Mouse (Mus musculus): ENCODE results near the gene Dtnb. TPM values are rescaled to one million over a fixed set of nuclear protein-coding genes. Genes with fewer than 3 reads are reported as not detected.

Gene Dtnb
- polyA plus RNA-seq, 1 experiment, result 53.8 TPM

DNA sequence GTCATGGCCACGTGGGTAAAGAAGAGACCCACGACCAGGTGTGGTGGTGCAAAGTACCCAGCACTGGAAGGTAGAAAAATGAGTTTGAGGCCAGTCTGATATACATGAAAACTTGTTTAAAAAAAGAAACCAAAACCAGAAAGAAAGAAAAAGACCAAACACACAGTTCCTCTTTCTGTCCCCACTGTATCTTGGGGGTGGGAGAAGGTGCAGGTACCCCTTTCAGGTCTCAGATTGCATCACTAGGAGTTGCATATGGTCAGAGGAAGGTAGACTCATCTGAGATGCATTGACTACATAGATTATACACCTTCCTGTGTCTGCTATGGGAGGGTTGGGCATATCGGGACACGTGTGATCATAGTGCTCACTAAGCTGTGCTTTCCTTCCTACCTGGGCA is 85.1 kb downstream of the Dtnb start:
- H3K4me3 ChIP-seq (replicated peaks), result no peak overlapping the region
- no peaks in the 10 kb centered on the region for H3K27me3 ChIP-seq (replicated peaks)
- no peaks in the 10 kb centered on the region for H3K36me3 ChIP-seq (replicated peaks; ENCODE audit: low read length)
- no peaks in the 10 kb centered on the region for H3K9me3 ChIP-seq
- H3K4me1 ChIP-seq, result peaks cover 21% of the 10 kb centered on the region
- TF ChIP-seq GATA1 (IDR thresholded peaks at IDR 0.05; ENCODE audit: borderline replicate concordance, low read length) (no peak), FLI1 (IDR thresholded peaks at IDR 0.05; ENCODE audit: low read length) (no peak)

DNA sequence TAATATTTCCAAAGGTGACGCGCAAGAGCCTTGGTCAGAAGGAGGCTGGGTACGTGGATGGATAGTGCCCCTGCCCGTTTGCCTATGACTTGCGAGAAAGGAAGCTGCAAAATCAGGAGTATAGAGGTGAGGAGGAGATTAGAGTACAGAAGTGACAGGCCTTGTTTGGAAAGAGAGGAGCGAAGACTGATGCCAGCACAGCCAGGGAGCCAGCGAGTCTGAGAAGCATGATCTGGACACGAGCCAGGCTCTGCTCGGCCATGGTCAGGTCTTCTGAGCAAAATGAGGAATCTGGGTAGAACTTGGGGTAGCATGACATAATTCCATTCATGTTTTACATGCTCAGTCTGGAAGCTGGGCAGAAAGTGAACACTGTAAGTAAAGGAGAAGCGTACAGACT is 85.6 kb downstream of the Dtnb start:
- Histone ChIP-seq H3K9me3 (no peaks in the 10 kb centered on the region), H3K36me3 (replicated peaks; ENCODE audit: low read length) (no peaks in the 10 kb centered on the region), H3K4me1 (peaks cover 27% of the 10 kb centered on the region), H3K27me3 (replicated peaks) (no peaks in the 10 kb centered on the region), H3K4me3 (replicated peaks) (no peak overlapping the region)
- TF ChIP-seq FLI1 (IDR thresholded peaks at IDR 0.05; ENCODE audit: low read length) (no peak), GATA1 (IDR thresholded peaks at IDR 0.05; ENCODE audit: borderline replicate concordance, low read length) (no peak)

DNA sequence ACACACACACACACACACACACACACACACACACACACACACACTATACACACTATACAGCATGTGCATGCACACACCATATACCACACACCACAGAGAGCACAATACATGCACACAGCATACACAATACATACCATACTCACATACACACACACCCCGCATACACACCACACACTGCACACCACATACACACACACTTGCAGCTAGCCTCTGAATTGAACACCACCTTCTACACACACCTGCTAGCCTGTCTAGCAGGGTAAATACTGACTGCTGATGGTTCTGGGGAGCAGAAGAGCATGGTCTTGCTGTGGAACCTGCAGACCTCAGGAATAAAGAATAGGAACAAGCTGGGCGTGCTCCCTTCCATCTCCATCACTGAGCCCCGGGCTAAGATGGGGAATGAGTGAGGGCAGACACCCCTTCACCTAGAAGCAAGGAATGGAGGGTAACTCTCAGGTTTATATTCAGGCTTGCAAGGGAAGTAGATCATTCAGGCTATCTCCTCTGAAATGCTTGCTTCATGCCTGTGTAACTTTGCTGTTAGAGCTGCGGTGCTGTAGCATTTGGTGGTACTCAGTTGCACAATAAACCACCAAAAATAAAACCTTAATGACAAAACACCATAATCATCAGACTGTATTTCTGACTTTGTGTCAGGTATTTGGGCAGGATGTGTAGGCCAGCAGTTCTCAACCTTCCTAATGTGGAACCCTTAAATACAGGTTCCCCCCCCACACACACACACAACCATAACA is 87.6 kb downstream of the Dtnb start:
- Histone ChIP-seq H3K9me3 (no peaks in the 10 kb centered on the region), H3K27me3 (replicated peaks) (no peaks in the 10 kb centered on the region), H3K36me3 (replicated peaks; ENCODE audit: low read length) (peaks cover 2% of the 10 kb centered on the region), H3K4me3 (replicated peaks) (peak overlapping the region; percentile 20), H3K4me1 (peaks cover 29% of the 10 kb centered on the region)
- no peak for TF ChIP-seq FLI1 (IDR thresholded peaks at IDR 0.05; ENCODE audit: low read length)
- no peak for TF ChIP-seq GATA1 (IDR thresholded peaks at IDR 0.05; ENCODE audit: borderline replicate concordance, low read length)

DNA sequence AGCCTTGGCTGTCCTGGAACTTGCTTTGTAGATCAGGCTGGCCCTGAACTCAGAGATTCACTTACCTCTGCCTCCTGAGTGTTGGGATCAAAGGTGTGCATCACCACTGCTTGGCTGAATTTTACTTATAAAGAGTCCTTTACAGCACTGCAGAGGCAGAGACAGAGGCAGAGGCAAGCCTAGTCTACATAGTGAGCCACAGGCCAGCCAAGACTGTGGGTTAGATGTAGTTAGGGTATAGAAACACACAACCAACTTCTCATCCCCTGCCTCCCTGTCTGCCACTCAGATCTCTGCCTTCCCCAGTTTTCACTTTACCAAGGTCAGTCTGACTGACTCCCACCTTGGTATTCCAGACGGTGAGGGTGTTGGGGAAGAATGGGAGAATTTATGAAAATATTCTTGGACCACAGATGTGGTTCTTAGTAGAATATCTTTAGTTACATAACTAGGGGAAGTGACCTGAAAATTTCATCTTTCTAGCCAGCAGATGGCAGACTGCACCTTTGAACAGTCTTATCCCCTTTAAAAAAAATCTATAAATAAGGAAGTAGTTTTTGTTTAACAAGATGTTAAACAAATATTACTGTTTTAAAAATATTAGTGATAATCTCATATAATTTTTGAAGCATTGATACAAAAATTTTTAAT is 88.9 kb downstream of the Dtnb start:
- Histone ChIP-seq H3K27me3 (replicated peaks) (no peaks in the 10 kb centered on the region), H3K36me3 (replicated peaks; ENCODE audit: low read length) (peaks cover 2% of the 10 kb centered on the region), H3K4me3 (replicated peaks) (no peak overlapping the region), H3K4me1 (peaks cover 26% of the 10 kb centered on the region), H3K9me3 (no peaks in the 10 kb centered on the region)
- TF ChIP-seq GATA1 (IDR thresholded peaks at IDR 0.05; ENCODE audit: borderline replicate concordance, low read length), result no peak
- TF ChIP-seq FLI1 (IDR thresholded peaks at IDR 0.05; ENCODE audit: low read length), result no peak

DNA sequence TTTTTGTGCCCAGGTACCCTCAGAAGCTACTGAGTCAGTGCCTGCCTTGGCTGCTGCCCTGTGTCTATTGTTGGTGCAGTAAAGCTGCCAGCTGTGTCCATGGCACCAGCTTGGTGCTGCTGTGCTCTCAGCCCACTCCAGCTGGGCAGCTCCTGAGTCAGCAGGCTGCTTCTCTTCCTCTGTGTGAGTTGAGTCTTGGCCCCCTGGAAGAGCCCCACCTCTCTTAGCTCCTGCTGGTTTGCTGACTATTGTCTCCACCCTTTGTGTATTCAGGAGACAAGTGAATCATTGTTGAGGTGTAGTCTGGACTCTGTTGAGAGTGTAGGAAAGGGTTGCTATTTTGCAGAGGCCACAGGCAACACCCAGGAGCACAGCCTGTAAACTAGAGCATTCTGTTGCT is 90.5 kb downstream of the Dtnb start:
- no peaks in the 10 kb centered on the region for H3K9me3 ChIP-seq

DNA sequence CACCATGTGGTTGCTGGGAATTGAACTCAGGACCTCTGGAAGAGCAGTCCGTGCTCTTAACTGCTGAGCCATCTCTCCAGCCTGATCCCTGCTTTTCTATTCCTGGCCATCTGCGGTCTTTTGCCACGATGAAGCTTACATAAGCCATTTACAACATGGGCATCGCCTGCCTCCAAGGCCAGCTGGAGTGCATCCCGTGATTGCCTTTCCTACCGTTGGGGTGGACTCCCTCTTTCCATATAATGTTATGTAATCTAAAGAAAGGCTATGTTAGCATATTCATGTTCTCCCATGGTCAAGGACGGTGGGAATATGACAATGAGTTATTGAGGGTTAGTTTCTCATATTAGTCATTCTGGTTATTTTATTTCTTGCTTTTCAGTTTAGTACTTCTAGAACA is 91.2 kb downstream of the Dtnb start:
- H3K4me1 ChIP-seq, result peaks cover 18% of the 10 kb centered on the region
- H3K4me3 ChIP-seq (replicated peaks), result no peak overlapping the region

More for the DNA sequence above, 90.5 kb downstream of the Dtnb start:
- Histone ChIP-seq H3K27me3 (replicated peaks) (no peaks in the 10 kb centered on the region), H3K4me1 (peaks cover 18% of the 10 kb centered on the region), H3K4me3 (replicated peaks) (no peak overlapping the region), H3K36me3 (replicated peaks; ENCODE audit: low read length) (peaks cover 2% of the 10 kb centered on the region)
- TF ChIP-seq FLI1 (IDR thresholded peaks at IDR 0.05; ENCODE audit: low read length) (no peak), GATA1 (IDR thresholded peaks at IDR 0.05; ENCODE audit: borderline replicate concordance, low read length) (no peak)

DNA sequence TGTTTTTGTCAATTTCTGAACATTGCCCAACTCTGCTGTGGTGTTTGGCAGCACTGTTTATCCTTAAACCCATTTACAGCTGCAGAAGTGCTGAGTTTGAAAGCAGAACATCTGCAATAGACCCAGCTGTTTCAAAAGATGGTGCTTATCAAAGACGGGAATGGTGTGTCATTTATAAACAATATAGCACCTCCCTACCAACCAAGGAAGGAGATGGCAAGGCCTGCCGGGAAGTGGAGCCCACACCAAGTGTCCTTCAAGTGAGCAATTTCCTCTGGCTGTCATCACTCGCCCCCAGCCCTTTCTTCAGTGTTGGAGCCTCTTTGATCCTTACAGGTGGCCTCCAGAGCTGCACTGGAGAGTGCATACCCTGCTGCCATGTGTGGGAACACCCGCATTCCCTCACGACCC is 97.8 kb downstream of the Dtnb start:
- TF ChIP-seq GATA1 (IDR thresholded peaks at IDR 0.05; ENCODE audit: borderline replicate concordance, low read length), result no peak
- TF ChIP-seq FLI1 (IDR thresholded peaks at IDR 0.05; ENCODE audit: low read length), result no peak
- Histone ChIP-seq H3K4me3 (replicated peaks) (no peak overlapping the region), H3K4me1 (peaks cover 40% of the 10 kb centered on the region), H3K27me3 (replicated peaks) (no peaks in the 10 kb centered on the region), H3K36me3 (replicated peaks; ENCODE audit: low read length) (peaks cover 8% of the 10 kb centered on the region), H3K9me3 (peaks cover 6% of the 10 kb centered on the region; the same call in 1 of the 2 replicates)

More for the DNA sequence above, 91.2 kb downstream of the Dtnb start:
- TF ChIP-seq FLI1 (IDR thresholded peaks at IDR 0.05; ENCODE audit: low read length), result no peak
- H3K36me3 ChIP-seq (replicated peaks; ENCODE audit: low read length), result peaks cover 2% of the 10 kb centered on the region
- H3K9me3 ChIP-seq, result no peaks in the 10 kb centered on the region
- H3K27me3 ChIP-seq (replicated peaks), result no peaks in the 10 kb centered on the region

DNA sequence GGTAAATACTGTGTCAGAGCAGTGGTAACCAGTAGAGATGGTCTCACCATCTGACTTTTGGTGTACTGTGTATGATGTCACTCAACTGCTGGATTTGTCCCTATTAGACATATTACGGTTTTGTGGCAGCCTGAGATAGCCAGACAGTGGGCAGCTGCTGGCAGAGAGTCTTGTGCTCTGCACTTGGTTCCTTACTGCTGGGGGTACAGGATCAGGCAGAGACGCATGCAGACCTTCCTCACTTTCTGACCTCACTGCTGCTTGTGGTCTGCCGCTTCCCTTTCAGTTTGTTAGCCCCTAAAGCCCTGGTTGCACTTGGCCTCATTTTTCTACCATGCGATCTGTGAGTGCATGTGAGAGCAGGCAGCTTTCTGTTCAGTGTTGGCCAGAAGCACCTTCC is 98.9 kb downstream of the Dtnb start:
- Histone ChIP-seq H3K4me1 (peaks cover 40% of the 10 kb centered on the region), H3K4me3 (replicated peaks) (peak overlapping the region; percentile 66), H3K36me3 (replicated peaks; ENCODE audit: low read length) (peaks cover 8% of the 10 kb centered on the region), H3K9me3 (peaks cover 6% of the 10 kb centered on the region; the same call in 1 of the 2 replicates), H3K27me3 (replicated peaks) (no peaks in the 10 kb centered on the region)
- no peak for TF ChIP-seq GATA1 (IDR thresholded peaks at IDR 0.05; ENCODE audit: borderline replicate concordance, low read length)
- no peak for TF ChIP-seq FLI1 (IDR thresholded peaks at IDR 0.05; ENCODE audit: low read length)

DNA sequence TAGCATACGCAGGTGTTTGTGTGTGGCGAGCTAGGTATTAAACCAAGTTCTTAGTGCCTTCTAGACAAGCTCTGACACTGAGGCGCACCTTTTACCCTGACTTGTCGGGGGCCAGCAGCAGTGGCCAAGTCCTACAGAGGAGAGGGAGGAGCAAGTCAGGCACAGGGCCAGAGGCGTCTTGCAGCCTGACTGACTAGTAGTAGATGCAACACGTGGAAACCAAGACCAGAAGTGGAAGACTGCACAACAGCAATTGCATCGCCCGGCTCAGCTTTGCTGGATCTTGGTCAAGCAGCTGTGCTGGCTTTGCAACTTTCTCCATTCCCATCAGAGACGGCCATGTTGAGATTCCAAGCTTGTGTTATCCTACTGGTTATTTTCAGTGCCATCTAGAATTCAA is 100.6 kb downstream of the Dtnb start:
- H3K4me3 ChIP-seq (replicated peaks), result peak overlapping the region; percentile 35
- peaks cover 8% of the 10 kb centered on the region for H3K36me3 ChIP-seq (replicated peaks; ENCODE audit: low read length)
- TF ChIP-seq GATA1 (IDR thresholded peaks at IDR 0.05; ENCODE audit: borderline replicate concordance, low read length), result no peak
- H3K9me3 ChIP-seq, result peaks cover 6% of the 10 kb centered on the region; the same call in 1 of the 2 replicates
- H3K4me1 ChIP-seq, result peaks cover 40% of the 10 kb centered on the region
- no peaks in the 10 kb centered on the region for H3K27me3 ChIP-seq (replicated peaks)

DNA sequence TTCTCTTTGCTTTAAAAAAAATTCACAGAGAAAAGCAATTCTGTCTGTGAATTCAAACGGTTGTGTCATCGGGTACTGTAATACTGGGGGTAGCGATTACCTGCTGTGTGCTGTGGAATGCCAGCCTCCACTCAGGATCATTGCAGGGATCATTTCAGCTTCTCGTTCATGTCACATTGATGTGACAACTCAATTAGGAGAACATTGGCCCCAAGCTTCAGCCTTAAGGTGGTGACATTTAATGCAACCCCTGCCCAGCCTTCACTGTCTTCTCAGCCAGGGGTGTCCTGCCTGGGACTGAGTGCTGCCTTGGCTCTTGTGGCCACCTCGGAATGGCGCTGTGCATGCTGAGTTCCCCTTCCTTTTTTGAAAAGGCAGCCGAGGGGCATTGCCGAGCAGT is 101.7 kb downstream of the Dtnb start:
- Histone ChIP-seq H3K4me3 (replicated peaks) (no peak overlapping the region), H3K36me3 (replicated peaks; ENCODE audit: low read length) (peaks cover 8% of the 10 kb centered on the region), H3K27me3 (replicated peaks) (no peaks in the 10 kb centered on the region), H3K4me1 (peaks cover 40% of the 10 kb centered on the region), H3K9me3 (peaks cover 6% of the 10 kb centered on the region; the same call in 1 of the 2 replicates)
- no peak for TF ChIP-seq FLI1 (IDR thresholded peaks at IDR 0.05; ENCODE audit: low read length)
- no peak for TF ChIP-seq GATA1 (IDR thresholded peaks at IDR 0.05; ENCODE audit: borderline replicate concordance, low read length)

Measured in megakaryocyte, embryonic 14.5 days (primary cell).